Mouse (Mus musculus) kidney, adult 8-10 months (tissue): Measurements from ENCODE around the gene Ppp1r37.

Experiments used
- DNase-seq, 2 experiments: peaks; one replicate each; pipeline ENCODE4 v3.0.0; 2022

The Ppp1r37 gene

DNA sequence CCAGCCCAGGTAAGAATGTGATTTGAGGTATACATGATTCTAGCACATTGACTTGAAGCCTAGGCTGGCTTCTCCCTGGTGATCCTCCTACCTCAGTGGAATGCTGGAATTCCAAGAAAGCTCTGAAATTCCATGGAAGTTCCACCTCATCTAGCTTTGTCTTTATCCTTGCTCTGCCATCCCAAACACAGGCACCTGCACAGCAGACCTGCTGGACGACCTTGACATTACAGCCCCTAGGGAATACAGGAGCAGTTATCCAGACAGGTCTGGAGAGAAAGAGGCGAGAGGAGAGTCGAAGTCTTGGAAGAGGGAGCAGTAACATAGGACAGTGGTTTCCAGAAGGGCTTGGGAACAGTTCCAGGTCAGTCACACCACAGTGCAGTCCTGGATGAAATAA lies 6.8 kb upstream of the Ppp1r37 start:
- DNase-seq: no peak

- peak; percentile 75 to 79 for DNase-seq
Observed at GRCm38 (mm10) chr7:19567426-19567825, 4.5 kb upstream of the Ppp1r37 start.

GRCm38 (mm10) chr7:19565803-19566202 lies 2.9 kb upstream of the Ppp1r37 start:
- no peak for DNase-seq

DNA sequence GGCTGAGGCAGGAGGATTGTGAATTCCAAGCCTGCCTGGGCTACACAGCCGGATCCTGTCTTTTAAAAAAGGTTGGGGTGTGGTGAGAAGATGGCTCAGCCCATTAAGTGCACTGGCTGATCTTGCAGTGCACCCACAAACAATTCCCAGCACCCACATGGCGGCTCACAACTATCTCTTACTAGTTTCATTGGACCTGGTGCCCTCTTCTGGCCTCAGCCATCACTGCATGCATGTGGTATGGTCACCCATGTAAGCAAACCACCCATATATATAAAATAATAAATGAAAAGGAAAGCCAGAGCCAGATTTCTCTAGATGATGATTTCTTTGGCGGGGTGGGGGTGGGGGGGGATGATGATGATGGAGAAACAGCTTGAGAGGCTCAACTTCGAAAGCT lies 1.6 kb upstream of the Ppp1r37 start:
- DNase-seq: no peak

GRCm38 (mm10) chr7:19563884-19564283 lies 1.0 kb upstream of the Ppp1r37 start:
- no peak for DNase-seq

- peak; percentile 79 to 86 for DNase-seq
Observed at GRCm38 (mm10) chr7:19561765-19562642, 872 bp downstream of the Ppp1r37 start.

DNA sequence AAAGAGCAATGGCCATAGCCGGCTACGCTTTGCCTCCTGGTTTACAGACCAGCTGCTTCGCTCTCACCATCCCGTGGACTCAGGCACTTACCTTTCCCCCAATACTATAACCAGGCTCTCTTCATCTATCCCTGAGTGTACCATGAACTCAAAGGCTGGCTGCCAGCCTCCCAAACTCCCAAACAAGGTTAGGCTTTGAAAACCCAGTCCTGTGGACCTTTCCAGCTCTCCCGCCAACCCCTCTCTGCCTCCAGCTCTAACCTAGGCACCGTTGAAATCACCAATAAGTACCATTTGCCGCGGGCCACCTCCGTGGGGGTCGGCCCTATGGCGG lies 1.5 kb downstream of the Ppp1r37 start:
- DNase-seq: no peak

- DNase-seq: no peak
Observed at GRCm38 (mm10) chr7:19560491-19561260, 2.2 kb downstream of the Ppp1r37 start.

GRCm38 (mm10) chr7:19558965-19559364 lies 3.9 kb downstream of the Ppp1r37 start:
- no peak for DNase-seq

- DNase-seq: no peak
Observed at GRCm38 (mm10) chr7:19557982-19558900, 4.6 kb downstream of the Ppp1r37 start.

DNA sequence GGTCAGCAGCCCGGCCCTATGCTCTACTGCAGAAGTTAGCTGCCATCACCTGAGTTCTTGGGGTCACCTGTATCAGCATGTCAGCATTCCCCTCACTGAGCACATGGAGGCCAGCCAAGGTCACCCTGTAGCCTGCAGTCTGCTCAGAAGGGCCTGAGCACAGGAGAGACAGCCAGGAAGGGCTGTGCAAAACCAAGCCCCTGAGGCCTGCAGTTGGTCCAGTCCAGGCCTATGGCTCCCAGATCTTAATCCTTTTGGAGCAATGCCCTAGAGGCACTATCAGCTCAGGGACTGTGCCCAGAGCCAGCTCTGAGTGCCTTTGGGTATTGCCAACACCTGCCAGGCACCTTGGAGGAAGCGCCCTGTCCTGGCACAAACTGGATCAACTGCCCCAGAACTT lies 5.8 kb downstream of the Ppp1r37 start:
- DNase-seq: peak; percentile 44 to 54

- DNase-seq: no peak
Observed at GRCm38 (mm10) chr7:19554168-19554567, 8.7 kb downstream of the Ppp1r37 start.

DNA sequence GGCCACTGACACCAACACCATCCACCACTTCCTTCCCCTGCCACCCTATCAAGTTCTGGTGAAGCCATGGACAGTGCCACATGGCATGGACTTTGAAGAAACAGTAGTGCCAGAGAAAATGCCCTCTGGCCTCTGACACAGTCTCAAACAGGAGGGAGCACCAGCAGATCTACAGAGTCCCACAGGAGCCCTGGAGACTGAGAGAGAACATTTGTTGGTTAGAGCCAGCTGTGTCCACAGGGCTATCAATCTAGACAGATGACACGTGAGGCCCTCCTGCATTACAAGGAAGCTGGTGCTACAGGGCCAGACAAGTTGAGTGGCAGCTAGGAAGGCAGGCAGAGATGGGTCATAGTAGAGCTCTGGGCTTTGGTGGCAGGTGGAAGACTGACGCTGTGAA lies 10.4 kb downstream of the Ppp1r37 start:
- no peak for DNase-seq

- DNase-seq: no peak
Observed at GRCm38 (mm10) chr7:19551634-19552033, 11.2 kb downstream of the Ppp1r37 start.

GRCm38 (mm10) chr7:19549394-19549793 lies 13.5 kb downstream of the Ppp1r37 start:
- no peak for DNase-seq

- no peak for DNase-seq
Observed at GRCm38 (mm10) chr7:19547344-19547969, 15.4 kb downstream of the Ppp1r37 start.

DNA sequence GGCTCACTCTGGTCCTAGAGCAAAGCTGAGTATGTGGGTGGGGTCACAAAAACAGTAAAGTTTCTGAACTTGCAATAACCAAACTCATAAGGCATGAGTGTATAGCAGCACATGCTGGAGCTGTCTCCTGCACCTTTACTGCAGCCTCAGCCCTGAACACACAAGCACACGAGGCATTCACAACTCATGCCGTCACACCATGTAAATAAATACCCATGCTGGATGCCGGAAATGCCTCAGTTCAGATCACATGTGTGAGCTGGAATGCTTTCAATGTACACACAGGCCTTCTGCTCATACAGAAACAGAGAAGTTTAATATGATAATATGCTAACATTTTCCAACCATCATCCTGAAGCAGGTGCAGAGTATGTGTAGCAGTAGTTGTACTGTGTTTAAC lies 16.9 kb downstream of the Ppp1r37 start:
- no peak for DNase-seq

- DNase-seq: no peak
Observed at GRCm38 (mm10) chr7:19543584-19543983, 19.3 kb downstream of the Ppp1r37 start.

DNA sequence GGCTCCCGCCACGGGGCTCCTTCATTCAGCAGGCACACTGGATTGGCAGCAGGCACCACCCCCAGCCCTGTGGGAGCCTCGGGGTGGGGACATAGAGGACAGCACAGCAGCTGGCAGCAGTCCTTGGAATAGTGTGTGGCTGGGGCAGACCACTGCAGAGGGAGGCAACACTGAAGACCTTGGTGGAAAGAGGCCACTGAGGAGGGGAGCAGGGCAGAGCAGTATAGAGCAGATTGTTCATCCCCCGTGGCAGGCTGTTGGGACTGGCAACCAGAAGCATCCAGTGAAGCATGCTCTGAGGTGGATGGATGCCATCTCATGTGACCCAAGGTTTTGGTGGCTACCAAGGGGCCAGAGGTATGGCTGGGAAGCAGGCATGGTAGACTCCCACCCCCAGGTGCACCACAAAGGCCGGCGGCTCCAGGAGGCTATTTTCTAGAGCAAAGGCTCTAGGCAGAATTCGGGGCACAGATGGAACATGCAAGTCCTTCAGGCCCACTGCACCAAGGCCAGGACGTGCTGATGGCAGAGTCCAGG lies 20.7 kb downstream of the Ppp1r37 start:
- no peak for DNase-seq

- DNase-seq: no peak
Observed at GRCm38 (mm10) chr7:19541681-19542154, 21.2 kb downstream of the Ppp1r37 start.

GRCm38 (mm10) chr7:19540771-19541566 lies 21.9 kb downstream of the Ppp1r37 start:
- DNase-seq: no peak
